Mouse (Mus musculus) lung, adult 2 months (tissue): ENCODE data around the gene Sox2. TPM values are rescaled to one million over a fixed set of nuclear protein-coding genes. Genes with fewer than 3 reads are reported as not detected.
A peak's percentile ranks its signal among the peaks of the same experiment; 100 is the strongest.

Experiments
- DNase-seq: peaks from one replicate; pipeline ENCODE4 v3.0.0; 2022
- H3K4me1 ChIP-seq: fragments of 200-500 bp; 2 replicates; pipeline ENCODE4 v1.6.1; 2011; ENCODE audit warnings: low read length; ENCODE audit not compliant: control insufficient read depth, insufficient read depth
- H3K4me3 ChIP-seq: fragments of 200-500 bp; replicated peaks from 2 replicates; pipeline ENCODE3; 2011; ENCODE audit warnings: low read depth, mild to moderate bottlenecking, control low read depth, low read length; ENCODE audit errors: extremely low read depth
- CTCF ChIP-seq: fragments of 200-500 bp; IDR thresholded peaks from 2 replicates; pipeline ENCODE4 v1.5.1; 2011; ENCODE audit warnings: mild to moderate bottlenecking, low read length, control low read depth; ENCODE audit not compliant: insufficient read depth
- POLR2A ChIP-seq: fragments of 200-500 bp; IDR thresholded peaks from 2 replicates; pipeline ENCODE4 v1.6.1; 2011; ENCODE audit warnings: low read depth, mild to moderate bottlenecking, control low read depth, low read length, borderline replicate concordance; ENCODE audit errors: extremely low read depth
- WGBS: fragments of 180-500 bp; shearing (Covaris S2); methylation state at CpG from one replicate; pipeline ENCODE4 v1.1.7; 2018; 5-methylcytosine and 5-hydroxymethylcytosine counted together
- polyA plus RNA-seq: library from polyadenylated mRNA; depleted of rRNA; stranded (reverse); fragments of >200 nt; gene quantifications from 2 replicates; pipeline ENCODE4 v1.2.3, GENCODE M21; 2012

The Sox2 gene
- polyA plus RNA-seq, 1 experiment = 16.0 TPM

GRCm38 (mm10) chr3:34658241-34658965 lies 8.2 kb downstream of the Sox2 start:
- TF ChIP-seq POLR2A (no peak), CTCF (no peak)
- no peak for DNase-seq
- no peaks in the 10 kb centered on the region for H3K4me1 ChIP-seq
- WGBS = 51% methylated on average over 7 of the region's 7 CpGs
- no peak overlapping the region for H3K4me3 ChIP-seq

- DNase-seq = no peak
- WGBS = 46% methylated on average over 8 of the region's 8 CpGs
Observed at GRCm38 (mm10) chr3:34658966-34659535, 8.8 kb downstream of the Sox2 start.

GRCm38 (mm10) chr3:34659861-34660260 lies 9.7 kb downstream of the Sox2 start:
- DNase-seq = peak; percentile 11
- H3K4me3 ChIP-seq = no peak overlapping the region
- TF ChIP-seq POLR2A (no peak), CTCF (no peak)
- 6% methylated on average over 6 of the region's 6 CpGs for WGBS
- H3K4me1 ChIP-seq = no peaks in the 10 kb centered on the region

More at GRCm38 (mm10) chr3:34658966-34659535, 8.8 kb downstream of the Sox2 start:
- TF ChIP-seq CTCF (no peak), POLR2A (no peak)
- Histone ChIP-seq H3K4me1 (no peaks in the 10 kb centered on the region), H3K4me3 (no peak overlapping the region)

- DNase-seq = no peak
- no peak for TF ChIP-seq POLR2A
- no peak for TF ChIP-seq CTCF
- no peaks in the 10 kb centered on the region for H3K4me1 ChIP-seq
- no peak overlapping the region for H3K4me3 ChIP-seq
- WGBS = 10% methylated on average over 14 of the region's 14 CpGs
Observed at GRCm38 (mm10) chr3:34660542-34661290, 10.5 kb downstream of the Sox2 start.

GRCm38 (mm10) chr3:34661341-34662007 lies 11.3 kb downstream of the Sox2 start:
- Histone ChIP-seq H3K4me1 (no peaks in the 10 kb centered on the region), H3K4me3 (no peak overlapping the region)
- DNase-seq = no peak
- WGBS = 8% methylated on average over 32 of the region's 32 CpGs
- TF ChIP-seq CTCF = no peak
- no peak for TF ChIP-seq POLR2A

- no peak overlapping the region for H3K4me3 ChIP-seq
- DNase-seq = no peak
- no peak for TF ChIP-seq CTCF
- TF ChIP-seq POLR2A = no peak
- H3K4me1 ChIP-seq = no peaks in the 10 kb centered on the region
- WGBS = 13% methylated on average over 15 of the region's 15 CpGs
Observed at GRCm38 (mm10) chr3:34662008-34662711, 12.0 kb downstream of the Sox2 start.

- DNase-seq = no peak
- Histone ChIP-seq H3K4me1 (no peaks in the 10 kb centered on the region), H3K4me3 (no peak overlapping the region)
- TF ChIP-seq POLR2A (no peak), CTCF (no peak)
- 5% methylated on average over 53 of the region's 53 CpGs for WGBS
Observed at GRCm38 (mm10) chr3:34662712-34663655, 12.8 kb downstream of the Sox2 start.

- peak overlapping the region; percentile 52 for H3K4me3 ChIP-seq
- no peaks in the 10 kb centered on the region for H3K4me1 ChIP-seq
- 3% methylated on average over 58 of the region's 58 CpGs for WGBS
- TF ChIP-seq POLR2A (no peak), CTCF (no peak)
- no peak for DNase-seq
Observed at GRCm38 (mm10) chr3:34663701-34664635, 13.8 kb downstream of the Sox2 start.
